Mouse (Mus musculus): ENCODE data around the gene Nt5c2. TPM values are rescaled to one million over a fixed set of nuclear protein-coding genes. Genes with fewer than 3 reads are reported as not detected.

The Nt5c2 gene
- polyA plus RNA-seq, 1 experiment: 56.5 TPM

DNA sequence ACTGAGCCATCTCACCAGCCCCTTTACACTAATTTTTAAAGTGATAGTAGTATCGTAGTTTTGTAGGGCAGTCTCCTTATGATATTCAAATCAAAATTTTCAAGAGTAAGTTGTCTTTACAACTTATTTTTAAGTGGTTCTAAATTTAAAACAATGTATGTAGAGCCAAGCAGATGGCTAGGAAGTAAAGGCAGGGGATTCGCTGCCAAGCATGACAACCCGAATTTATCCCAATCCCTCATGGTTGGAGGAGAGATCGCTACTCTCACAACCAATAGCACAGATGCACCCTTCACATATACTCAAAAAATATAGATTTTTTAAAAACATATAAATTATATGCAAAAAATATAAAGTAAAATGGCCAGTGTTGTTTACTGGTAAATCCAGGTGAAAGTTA is 59.3 kb downstream of the Nt5c2 start:
- H3K27ac ChIP-seq (ENCODE audit: insufficient read depth, low read depth, low read length): no peak overlapping the region
- H3K4me1 ChIP-seq (ENCODE audit: control insufficient read depth, insufficient read depth, low read length): peaks cover 20% of the 10 kb centered on the region
- H3K4me3 ChIP-seq (ENCODE audit: insufficient read depth, low read length): no peak overlapping the region
- TF ChIP-seq POLR2A (IDR thresholded peaks at IDR 0.05; ENCODE audit: borderline replicate concordance, low read depth, low read length): no peak
- TF ChIP-seq CTCF (IDR thresholded peaks at IDR 0.05; ENCODE audit: low read depth, low read length): no peak

DNA sequence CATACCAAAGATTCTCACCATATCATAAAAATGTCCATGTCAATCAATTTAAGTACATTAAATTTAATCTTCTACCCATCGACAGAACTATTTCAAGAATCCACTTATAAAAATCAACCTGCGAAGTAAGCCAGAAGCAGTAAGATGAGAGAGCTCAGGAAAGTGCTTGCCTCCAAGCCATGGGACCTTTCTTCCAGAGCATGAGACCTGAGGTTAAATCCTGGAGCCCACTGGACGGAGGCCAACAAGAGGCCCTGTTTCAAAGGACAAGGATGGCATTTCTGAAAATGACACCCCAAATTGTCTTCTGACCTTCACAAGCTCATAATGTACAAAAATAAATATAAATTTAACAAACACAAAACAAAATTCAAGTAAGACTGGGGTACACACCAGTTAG is 61.4 kb downstream of the Nt5c2 start:
- no peak overlapping the region for H3K4me3 ChIP-seq (ENCODE audit: insufficient read depth, low read length)
- no peak for TF ChIP-seq CTCF (IDR thresholded peaks at IDR 0.05; ENCODE audit: low read depth, low read length)
- no peak overlapping the region for H3K27ac ChIP-seq (ENCODE audit: insufficient read depth, low read depth, low read length)
- H3K4me1 ChIP-seq (ENCODE audit: control insufficient read depth, insufficient read depth, low read length): peaks cover 6% of the 10 kb centered on the region

DNA sequence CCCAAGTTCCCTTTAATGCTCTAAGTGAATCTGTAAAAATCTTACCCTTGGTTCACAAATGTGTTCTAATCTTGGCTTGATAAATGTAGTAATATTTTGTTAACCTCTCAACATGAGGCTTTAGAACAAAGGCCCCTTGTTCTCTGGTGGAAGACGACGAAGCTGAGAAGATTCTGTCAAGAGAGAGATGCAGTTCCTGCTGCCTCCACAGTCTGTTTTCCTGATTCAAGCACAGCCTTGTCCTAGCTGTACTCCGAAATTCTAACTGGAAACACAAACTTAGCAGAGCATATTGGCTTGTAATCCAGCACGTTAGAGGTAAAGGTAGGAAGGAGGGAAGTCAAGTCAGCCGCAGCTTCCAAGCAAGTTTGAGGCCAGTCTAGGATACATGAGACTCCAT is 62.0 kb downstream of the Nt5c2 start:
- no peak for TF ChIP-seq POLR2A (IDR thresholded peaks at IDR 0.05; ENCODE audit: borderline replicate concordance, low read depth, low read length)
- no peak for TF ChIP-seq CTCF (IDR thresholded peaks at IDR 0.05; ENCODE audit: low read depth, low read length)
- Histone ChIP-seq H3K4me1 (ENCODE audit: control insufficient read depth, insufficient read depth, low read length) (0 out of 2 replicates have a peak, but pooled peaks cover 3% of the 10 kb centered on the region), H3K27ac (ENCODE audit: insufficient read depth, low read depth, low read length) (no peak overlapping the region), H3K4me3 (ENCODE audit: insufficient read depth, low read length) (no peak overlapping the region)

DNA sequence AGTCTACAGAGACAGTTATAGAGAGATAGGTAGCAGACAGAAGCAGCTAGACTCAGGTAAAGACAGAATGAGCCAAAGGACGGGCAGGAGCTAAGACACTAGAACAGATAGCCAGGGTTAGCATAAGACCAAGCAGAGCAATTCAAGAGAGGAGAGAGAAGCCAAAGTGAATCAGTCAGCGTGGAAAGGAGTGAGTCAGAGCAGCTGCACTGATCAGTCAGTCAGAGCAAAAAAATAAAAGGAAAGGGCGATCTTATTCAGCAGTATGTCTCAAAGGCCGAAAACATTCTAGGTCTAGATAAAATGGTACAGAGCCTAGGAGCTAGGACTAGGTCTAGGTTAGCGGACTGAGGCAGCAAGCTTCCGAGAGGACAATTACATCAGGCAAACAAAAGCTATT is 70.6 kb downstream of the Nt5c2 start:
- no peak overlapping the region for H3K4me3 ChIP-seq (ENCODE audit: insufficient read depth, low read length)
- no peak for TF ChIP-seq CTCF (IDR thresholded peaks at IDR 0.05; ENCODE audit: low read depth, low read length)
- H3K4me1 ChIP-seq (ENCODE audit: control insufficient read depth, insufficient read depth, low read length): no peaks in the 10 kb centered on the region
- H3K27ac ChIP-seq (ENCODE audit: insufficient read depth, low read depth, low read length): no peak overlapping the region

DNA sequence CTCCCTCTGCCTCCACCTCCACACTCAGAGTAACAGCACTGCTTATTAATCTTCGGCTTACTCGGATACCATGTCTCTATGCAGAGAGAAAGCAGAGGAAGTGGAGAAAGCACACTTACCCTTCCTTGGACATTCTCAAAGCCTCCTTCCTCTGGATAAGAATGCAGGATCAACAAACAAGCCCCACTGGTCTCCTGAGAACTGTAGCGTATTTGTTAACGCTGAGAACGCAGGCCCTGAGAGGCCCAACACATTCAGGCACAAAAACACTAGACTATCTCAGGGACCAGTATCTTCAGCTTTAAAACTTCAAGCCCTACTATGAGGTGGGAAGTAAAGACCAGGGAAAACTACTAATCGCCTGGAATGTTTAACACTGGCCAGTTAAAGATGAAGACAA is 77.8 kb downstream of the Nt5c2 start:
- Histone ChIP-seq H3K4me3 (ENCODE audit: insufficient read depth, low read length) (no peak overlapping the region), H3K4me1 (ENCODE audit: control insufficient read depth, insufficient read depth, low read length) (peaks cover 31% of the 10 kb centered on the region), H3K27ac (ENCODE audit: insufficient read depth, low read depth, low read length) (0 out of 2 replicates have a peak overlapping the region, but pooled peaks have one; percentile 1)
- no peak for TF ChIP-seq CTCF (IDR thresholded peaks at IDR 0.05; ENCODE audit: low read depth, low read length)
- no peak for TF ChIP-seq POLR2A (IDR thresholded peaks at IDR 0.05; ENCODE audit: borderline replicate concordance, low read depth, low read length)

DNA sequence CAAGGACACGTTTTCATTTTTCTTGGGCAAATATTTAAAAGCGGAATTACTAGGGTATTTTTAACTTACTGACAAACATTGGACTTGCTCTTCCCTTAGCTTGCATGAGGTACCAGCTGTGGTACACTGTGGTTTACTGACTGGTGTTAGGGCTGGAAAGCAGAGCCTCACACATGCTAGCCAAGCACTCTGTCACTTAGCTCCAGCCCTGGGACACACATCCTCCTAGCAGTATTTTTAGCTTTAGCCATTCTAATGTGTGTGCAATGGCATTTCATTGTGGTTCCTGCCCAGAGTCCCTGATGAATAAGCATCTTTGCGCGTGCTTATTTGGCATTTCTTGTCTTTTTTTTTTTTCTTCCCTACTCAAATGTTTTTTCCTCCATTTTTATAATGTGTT is 80.9 kb downstream of the Nt5c2 start:
- H3K4me3 ChIP-seq (ENCODE audit: insufficient read depth, low read length): no peak overlapping the region
- TF ChIP-seq CTCF (IDR thresholded peaks at IDR 0.05; ENCODE audit: low read depth, low read length) (no peak), POLR2A (IDR thresholded peaks at IDR 0.05; ENCODE audit: borderline replicate concordance, low read depth, low read length) (no peak)
- peak overlapping the region; percentile 93 for H3K27ac ChIP-seq (ENCODE audit: insufficient read depth, low read depth, low read length)
- H3K4me1 ChIP-seq (ENCODE audit: control insufficient read depth, insufficient read depth, low read length): peaks cover 51% of the 10 kb centered on the region

DNA sequence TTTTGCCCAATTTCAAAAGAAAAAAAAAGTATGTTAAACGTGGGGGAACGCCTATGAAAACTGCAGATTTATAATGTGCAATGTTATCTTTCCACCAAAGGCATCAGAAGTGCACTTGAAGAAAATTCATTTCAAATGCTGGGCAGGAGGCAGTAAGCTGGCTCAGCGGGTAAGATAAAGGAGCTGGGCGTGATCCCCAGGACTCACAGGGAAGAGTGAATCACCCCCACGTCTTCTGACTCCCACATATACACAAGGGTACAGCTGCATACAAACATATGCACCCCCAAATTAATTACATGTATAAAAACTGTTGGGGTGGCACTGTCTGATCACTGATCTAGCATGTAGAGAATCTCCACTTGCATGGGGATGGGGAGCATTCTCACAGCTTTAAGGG is 82.3 kb downstream of the Nt5c2 start:
- peaks cover 53% of the 10 kb centered on the region for H3K4me1 ChIP-seq (ENCODE audit: control insufficient read depth, insufficient read depth, low read length)
- no peak overlapping the region for H3K4me3 ChIP-seq (ENCODE audit: insufficient read depth, low read length)
- peak overlapping the region; percentile 93 for H3K27ac ChIP-seq (ENCODE audit: insufficient read depth, low read depth, low read length)
- TF ChIP-seq POLR2A (IDR thresholded peaks at IDR 0.05; ENCODE audit: borderline replicate concordance, low read depth, low read length) (no peak), CTCF (IDR thresholded peaks at IDR 0.05; ENCODE audit: low read depth, low read length) (no peak)

DNA sequence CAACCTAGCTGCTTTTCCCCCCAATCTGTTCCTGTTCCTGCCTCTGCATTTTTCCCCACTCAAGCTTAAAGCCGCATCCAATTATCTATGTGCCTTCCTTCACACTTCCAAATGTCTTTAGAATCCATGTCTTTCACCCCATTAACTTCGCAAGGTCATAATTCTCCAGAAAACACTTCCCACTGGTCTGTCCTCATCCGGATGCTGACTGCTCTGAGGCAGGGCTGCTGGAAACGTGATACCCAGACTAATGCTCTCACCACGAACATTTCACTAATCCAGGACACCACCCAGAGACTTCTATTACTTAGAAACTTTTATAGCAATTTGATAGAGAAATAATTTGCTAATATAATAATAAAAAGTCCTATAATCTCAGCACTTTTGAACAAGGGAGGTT is 84.9 kb downstream of the Nt5c2 start:
- H3K4me1 ChIP-seq (ENCODE audit: control insufficient read depth, insufficient read depth, low read length): peaks cover 54% of the 10 kb centered on the region
- no peak for TF ChIP-seq CTCF (IDR thresholded peaks at IDR 0.05; ENCODE audit: low read depth, low read length)
- no peak for TF ChIP-seq POLR2A (IDR thresholded peaks at IDR 0.05; ENCODE audit: borderline replicate concordance, low read depth, low read length)
- H3K4me3 ChIP-seq (ENCODE audit: insufficient read depth, low read length): no peak overlapping the region
- no peak overlapping the region for H3K27ac ChIP-seq (ENCODE audit: insufficient read depth, low read depth, low read length)

DNA sequence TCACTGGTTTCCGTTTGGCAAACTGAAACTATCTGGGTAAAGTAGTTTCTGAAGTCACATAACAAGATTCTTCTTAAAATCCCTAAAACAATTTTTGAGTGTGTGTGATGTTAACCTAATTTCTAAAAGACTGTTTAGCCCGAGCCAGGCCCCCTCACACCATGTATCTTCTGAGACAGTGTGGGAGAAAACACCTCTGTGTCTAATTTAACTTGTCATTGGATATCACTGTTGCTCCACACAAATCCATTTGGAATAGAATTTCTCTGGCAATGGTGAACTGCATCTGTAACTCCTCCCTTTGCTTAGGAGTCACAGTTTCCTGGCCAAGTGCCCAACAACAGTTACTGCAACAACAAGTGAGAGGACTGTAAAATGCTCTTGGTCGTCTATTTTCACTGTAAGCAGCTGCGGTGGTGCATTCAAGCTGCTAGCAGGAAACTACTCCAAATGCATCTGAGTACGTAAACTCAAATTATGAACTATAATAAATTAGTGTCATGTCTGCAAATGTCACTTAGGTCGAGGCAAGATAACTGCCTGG is 85.8 kb downstream of the Nt5c2 start:
- H3K27ac ChIP-seq (ENCODE audit: insufficient read depth, low read depth, low read length): peak overlapping the region; percentile 19; the same call in 1 of the 2 replicates

DNA sequence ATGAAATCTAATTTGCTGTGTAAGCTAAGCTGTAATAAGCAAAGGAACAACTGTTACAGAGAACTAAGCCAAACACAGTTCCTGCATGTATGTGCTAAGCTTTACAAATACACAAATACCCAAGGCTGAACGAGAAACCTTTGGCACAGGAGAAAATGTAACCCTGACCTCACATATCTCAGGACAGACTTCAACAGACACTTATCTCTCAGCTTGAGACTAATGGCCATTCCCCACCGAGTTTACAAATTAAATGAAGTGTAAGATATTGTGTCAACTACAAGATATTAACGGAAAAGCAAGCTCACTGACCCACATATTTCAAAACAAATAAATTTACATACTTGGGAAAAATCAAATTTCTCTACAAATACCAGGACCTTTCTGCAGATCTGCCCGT is 86.8 kb downstream of the Nt5c2 start:
- Histone ChIP-seq H3K27ac (ENCODE audit: insufficient read depth, low read depth, low read length) (no peak overlapping the region), H3K4me3 (ENCODE audit: insufficient read depth, low read length) (no peak overlapping the region), H3K4me1 (ENCODE audit: control insufficient read depth, insufficient read depth, low read length) (peaks cover 44% of the 10 kb centered on the region)
- TF ChIP-seq POLR2A (IDR thresholded peaks at IDR 0.05; ENCODE audit: borderline replicate concordance, low read depth, low read length): no peak
- TF ChIP-seq CTCF (IDR thresholded peaks at IDR 0.05; ENCODE audit: low read depth, low read length): no peak

More for the DNA sequence above, 85.8 kb downstream of the Nt5c2 start:
- Histone ChIP-seq H3K4me1 (ENCODE audit: control insufficient read depth, insufficient read depth, low read length) (peaks cover 49% of the 10 kb centered on the region), H3K4me3 (ENCODE audit: insufficient read depth, low read length) (no peak overlapping the region)
- no peak for TF ChIP-seq POLR2A (IDR thresholded peaks at IDR 0.05; ENCODE audit: borderline replicate concordance, low read depth, low read length)
- TF ChIP-seq CTCF (IDR thresholded peaks at IDR 0.05; ENCODE audit: low read depth, low read length): no peak

DNA sequence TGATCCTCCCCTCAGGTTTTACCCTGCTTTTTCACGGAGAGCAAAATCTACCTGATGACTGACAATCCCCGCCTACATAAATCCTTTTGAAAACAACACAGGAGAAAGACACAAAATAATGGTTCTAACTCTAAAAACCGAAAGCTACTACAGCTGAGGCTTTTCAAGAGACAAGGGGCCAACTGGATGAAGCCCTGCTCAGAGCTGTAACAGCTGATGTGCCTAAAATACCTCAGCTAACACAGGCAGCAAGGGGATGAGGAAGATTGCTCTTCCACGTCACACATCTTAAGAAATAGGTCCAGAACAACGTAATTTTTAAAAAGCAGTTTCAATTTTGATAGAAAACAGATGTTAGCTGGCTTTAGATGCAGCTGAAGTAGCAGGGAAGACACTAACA is 88.0 kb downstream of the Nt5c2 start:
- Histone ChIP-seq H3K4me1 (ENCODE audit: control insufficient read depth, insufficient read depth, low read length) (peaks cover 35% of the 10 kb centered on the region), H3K27ac (ENCODE audit: insufficient read depth, low read depth, low read length) (no peak overlapping the region), H3K4me3 (ENCODE audit: insufficient read depth, low read length) (no peak overlapping the region)
- TF ChIP-seq POLR2A (IDR thresholded peaks at IDR 0.05; ENCODE audit: borderline replicate concordance, low read depth, low read length): no peak
- no peak for TF ChIP-seq CTCF (IDR thresholded peaks at IDR 0.05; ENCODE audit: low read depth, low read length)
